Mouse (Mus musculus) heart, embryonic 10.5 days (tissue): ENCODE measurements around the gene Abhd6. TPM values are rescaled to one million over a fixed set of nuclear protein-coding genes. Genes with fewer than 3 reads are reported as not detected.

Source experiments
- DNase-seq: peaks from one replicate; pipeline ENCODE4 v3.0.0-alpha.2; 2017; ENCODE audit warnings: low spot score
- H3K27ac ChIP-seq: fragments of 300-500 bp; sonication (generic); 2 replicates; pipeline ENCODE4 v1.5.1; 2016; ENCODE audit warnings: mild to moderate bottlenecking
- H3K27me3 ChIP-seq: fragments of 300-500 bp; sonication (generic); 2 replicates; pipeline ENCODE4 v1.6.1; 2016; ENCODE audit warnings: mild to moderate bottlenecking; ENCODE audit not compliant: poor library complexity, insufficient read depth, severe bottlenecking
- H3K36me3 ChIP-seq: fragments of 300-500 bp; sonication (generic); 2 replicates; pipeline ENCODE4 v1.6.1; 2016; ENCODE audit warnings: mild to moderate bottlenecking, moderate library complexity
- H3K4me1 ChIP-seq: fragments of 300-500 bp; sonication (generic); 2 replicates; pipeline ENCODE4 v1.6.1; 2016; ENCODE audit warnings: mild to moderate bottlenecking
- H3K4me3 ChIP-seq: fragments of 300-500 bp; sonication (generic); 2 replicates; pipeline ENCODE4 v1.5.1; 2016; ENCODE audit warnings: mild to moderate bottlenecking, moderate library complexity
- H3K9me3 ChIP-seq: fragments of 300-500 bp; sonication (generic); 2 replicates; pipeline ENCODE4 v1.6.1; 2016; ENCODE audit warnings: mild to moderate bottlenecking, moderate library complexity
- WGBS: fragments of 180-500 bp; shearing (Covaris S2); methylation state at CpG from one replicate; pipeline ENCODE4 v1.1.7; 2016; 5-methylcytosine and 5-hydroxymethylcytosine counted together
- polyA plus RNA-seq: library from polyadenylated mRNA; unstranded; fragments of >200 nt; fragmentation: Nextera tagmentation; extraction: Ambion mirVana; gene quantifications from 2 replicates; pipeline ENCODE4 v1.2.1, GENCODE M21; 2016

The Abhd6 gene
- polyA plus RNA-seq = 9.2 and 16.0 TPM in 2 replicates

DNA sequence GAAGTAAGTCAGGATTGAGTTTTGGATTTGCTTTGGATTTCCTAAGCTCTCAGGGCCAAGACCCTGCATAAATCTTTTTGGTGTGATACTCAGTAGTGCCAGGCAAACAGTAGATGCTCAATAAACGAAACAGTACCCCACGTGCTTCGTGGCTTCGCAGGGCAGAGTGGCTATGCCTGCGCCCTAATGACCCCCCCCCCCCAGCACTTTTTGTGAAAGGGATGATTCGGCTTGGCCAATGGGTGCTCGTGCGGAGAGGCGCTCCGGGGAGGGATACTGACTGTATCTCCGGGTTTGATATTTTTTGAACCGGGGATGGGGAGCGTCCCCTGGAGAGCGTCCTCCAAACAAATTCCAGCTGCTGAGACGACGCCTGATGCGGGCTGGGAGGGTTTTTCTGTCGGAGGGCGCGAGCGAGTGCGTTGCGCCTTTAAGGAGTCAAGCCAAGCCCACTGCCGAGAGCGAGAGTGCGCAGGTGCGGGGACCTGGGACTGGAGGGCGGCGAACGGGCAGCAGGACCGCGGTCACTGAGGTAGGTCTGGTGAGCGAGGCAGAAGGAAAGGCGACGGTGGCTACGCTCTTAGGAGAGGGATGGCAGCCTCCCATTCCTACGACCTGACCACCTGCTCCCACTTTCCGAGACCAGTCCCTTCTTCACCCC, at the start of gene Abhd6:
Gene Abhd6, plus strand, starts transcription at position 471 of the 661 bp plus-strand sequence.
- peaks cover 44% of the 10 kb centered on the region for H3K27me3 ChIP-seq
- no peaks in the 10 kb centered on the region for H3K36me3 ChIP-seq
- no peaks in the 10 kb centered on the region for H3K9me3 ChIP-seq
- H3K27ac ChIP-seq = peak within 1 kb of the TSS; percentile 78
- peak; percentile 90 for DNase-seq
- peak within 1 kb of the TSS; percentile 73 for H3K4me3 ChIP-seq
- H3K4me1 ChIP-seq = peaks cover 16% of the 10 kb centered on the region; the same call in 1 of the 2 replicates
- 3% methylated on average over 38 of the region's 38 CpGs for WGBS

DNA sequence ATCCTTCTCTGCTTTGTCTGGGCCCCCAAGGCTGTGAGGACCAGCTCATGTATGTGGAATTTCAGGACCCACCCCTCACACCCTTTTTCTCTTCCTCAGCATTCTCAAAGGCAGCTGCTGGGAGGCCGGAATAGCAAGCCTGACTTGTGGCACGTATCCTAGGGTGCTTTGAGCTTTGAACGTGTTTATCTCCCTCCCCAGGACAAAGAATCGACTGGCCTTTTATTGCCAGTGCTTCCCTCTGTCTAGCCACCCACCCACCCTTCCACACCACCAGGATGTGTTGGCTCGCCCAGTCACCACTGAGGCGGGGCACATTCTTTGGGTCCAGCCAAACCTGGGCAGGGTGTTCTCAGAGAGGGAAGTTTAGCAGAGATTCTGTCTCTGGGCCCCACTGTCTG, 48.6 kb upstream of the Abhd6 start:
- no peak for DNase-seq
- Histone ChIP-seq H3K36me3 (peaks cover 26% of the 10 kb centered on the region), H3K9me3 (no peaks in the 10 kb centered on the region), H3K4me1 (peaks cover 58% of the 10 kb centered on the region), H3K27ac (peak overlapping the region; percentile 89), H3K4me3 (no peak overlapping the region), H3K27me3 (no peaks in the 10 kb centered on the region)
- WGBS = 22% methylated on average over 6 of the region's 6 CpGs

DNA sequence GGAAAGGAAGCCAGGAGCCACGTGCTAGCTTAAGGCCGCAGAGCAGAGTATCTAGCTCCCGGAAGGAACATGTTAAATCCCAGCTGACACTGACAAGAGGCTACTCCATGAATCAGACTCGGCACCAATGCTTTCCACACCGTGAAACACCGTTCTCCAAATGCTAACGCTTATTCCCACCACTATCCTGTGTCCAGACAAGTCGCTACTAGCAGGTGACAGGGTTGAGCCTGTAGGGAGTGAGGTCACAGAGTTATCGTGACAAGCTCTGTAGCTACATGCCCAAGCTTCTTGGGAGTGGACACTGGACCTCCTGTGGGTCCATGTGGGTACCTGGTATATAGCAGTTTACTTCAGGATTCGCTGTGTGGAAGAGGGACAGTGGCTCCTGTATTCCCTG, 46.3 kb upstream of the Abhd6 start:
- Histone ChIP-seq H3K4me1 (peaks cover 66% of the 10 kb centered on the region), H3K27ac (peak overlapping the region; percentile 18; the same call in 1 of the 2 replicates), H3K9me3 (no peaks in the 10 kb centered on the region), H3K4me3 (no peak overlapping the region), H3K27me3 (no peaks in the 10 kb centered on the region), H3K36me3 (peaks cover 3% of the 10 kb centered on the region; the same call in 1 of the 2 replicates)
- 70% methylated on average over 10 of the region's 10 CpGs for WGBS
- no peak for DNase-seq

DNA sequence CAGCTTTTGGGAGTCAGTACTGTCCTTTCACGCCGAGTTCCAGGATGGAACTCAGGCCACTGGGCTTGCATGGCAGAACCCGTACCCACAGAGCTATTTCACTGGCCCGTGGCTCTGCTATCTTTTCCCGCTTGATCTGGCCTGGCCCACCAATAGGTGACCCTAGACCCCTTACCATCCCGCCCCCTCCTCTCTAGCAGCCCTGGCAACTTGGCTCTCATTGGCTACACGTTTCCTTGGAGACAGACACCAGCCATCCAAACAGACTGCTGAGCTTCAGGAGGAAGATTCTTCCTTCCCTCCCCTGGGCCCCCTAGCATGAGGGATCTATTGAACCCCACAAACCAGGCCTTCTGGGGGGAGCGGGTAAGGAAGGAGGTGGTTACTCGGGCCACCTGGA, 45.7 kb upstream of the Abhd6 start, which contains the start of gene Gm45521:
Gene Gm45521, plus strand, starts transcription at position 240 of the 400 bp plus-strand sequence.
- no peak within 1 kb of the TSS for H3K4me3 ChIP-seq
- H3K9me3 ChIP-seq = no peaks in the 10 kb centered on the region
- H3K27ac ChIP-seq = peak within 1 kb of the TSS; percentile 63
- H3K36me3 ChIP-seq = no peaks in the 10 kb centered on the region
- no peak for DNase-seq
- 46% methylated on average over 9 of the region's 9 CpGs for WGBS
- H3K27me3 ChIP-seq = no peaks in the 10 kb centered on the region
- peaks cover 62% of the 10 kb centered on the region for H3K4me1 ChIP-seq

DNA sequence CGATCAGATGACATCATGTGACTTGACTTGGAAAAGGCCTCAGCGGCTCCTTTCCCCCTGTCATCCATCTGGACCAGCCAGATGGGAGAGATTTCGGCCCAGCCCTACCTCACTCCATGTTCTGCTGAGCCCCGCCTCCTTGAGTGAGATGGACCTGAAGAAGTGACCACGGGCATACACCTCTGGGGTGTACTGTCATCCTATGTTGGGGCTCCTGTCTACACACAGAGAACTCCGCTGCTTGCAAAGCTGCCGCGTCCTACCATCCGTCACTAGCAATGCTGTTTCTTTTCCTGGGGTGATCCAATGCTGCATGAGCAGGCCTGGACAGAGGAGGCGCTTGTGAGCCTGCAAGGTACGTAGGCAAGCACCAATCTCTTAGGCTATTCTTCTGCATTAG, 42.1 kb upstream of the Abhd6 start:
- no peak overlapping the region for H3K4me3 ChIP-seq
- no peak for DNase-seq
- no peaks in the 10 kb centered on the region for H3K36me3 ChIP-seq
- H3K4me1 ChIP-seq = peaks cover 31% of the 10 kb centered on the region
- no peak overlapping the region for H3K27ac ChIP-seq
- 52% methylated on average over 11 of the region's 11 CpGs for WGBS
- H3K27me3 ChIP-seq = no peaks in the 10 kb centered on the region
- no peaks in the 10 kb centered on the region for H3K9me3 ChIP-seq

DNA sequence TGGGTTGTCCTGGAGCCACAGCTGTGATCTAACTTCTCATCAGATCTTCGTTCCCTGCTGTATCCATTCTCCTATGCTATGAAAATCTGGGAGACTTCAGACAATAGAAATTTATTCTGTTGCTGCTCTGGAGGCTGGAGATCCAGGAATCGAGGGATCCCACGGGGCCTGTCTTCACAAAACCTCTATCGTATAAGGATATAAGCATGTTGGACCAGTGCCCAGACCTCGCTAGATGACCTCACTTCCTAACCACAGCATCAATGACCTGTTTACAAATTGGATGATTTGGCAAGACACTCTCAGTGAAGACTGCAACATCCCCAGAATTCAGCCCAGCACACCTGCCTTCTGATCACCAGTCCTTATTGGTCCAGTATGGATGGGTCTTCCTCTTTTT, 41.0 kb upstream of the Abhd6 start:
- no peaks in the 10 kb centered on the region for H3K9me3 ChIP-seq
- no peak for DNase-seq
- no peak overlapping the region for H3K27ac ChIP-seq
- peaks cover 23% of the 10 kb centered on the region for H3K4me1 ChIP-seq
- 65% methylated on average over 5 of the region's 5 CpGs for WGBS
- H3K27me3 ChIP-seq = no peaks in the 10 kb centered on the region
- no peaks in the 10 kb centered on the region for H3K36me3 ChIP-seq
- H3K4me3 ChIP-seq = no peak overlapping the region

DNA sequence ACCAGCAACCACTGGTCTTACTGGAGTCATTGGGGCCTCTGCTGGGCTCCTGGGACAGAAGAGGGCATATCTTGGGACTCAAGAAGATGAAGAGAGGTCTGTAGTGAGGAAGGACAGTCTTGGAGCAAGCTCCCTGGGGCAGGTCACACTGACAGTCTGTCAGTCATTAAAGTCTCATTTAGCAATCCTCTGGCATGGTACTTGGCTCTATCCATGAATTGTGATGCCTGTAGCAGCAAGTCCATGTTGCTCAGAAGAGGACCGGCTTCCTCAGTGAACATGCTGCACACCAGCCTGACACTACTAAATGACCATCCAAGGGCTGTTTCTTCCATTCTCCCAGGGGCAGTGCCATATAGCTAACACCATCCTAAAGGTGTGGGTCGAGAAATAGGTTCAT, 40.1 kb upstream of the Abhd6 start:
- Histone ChIP-seq H3K9me3 (no peaks in the 10 kb centered on the region), H3K36me3 (no peaks in the 10 kb centered on the region), H3K27ac (no peak overlapping the region), H3K27me3 (no peaks in the 10 kb centered on the region), H3K4me3 (no peak overlapping the region), H3K4me1 (peaks cover 14% of the 10 kb centered on the region)
- DNase-seq = no peak
- whole genome bisulfite sequencing = 73% methylated on average over 2 of the region's 2 CpGs

DNA sequence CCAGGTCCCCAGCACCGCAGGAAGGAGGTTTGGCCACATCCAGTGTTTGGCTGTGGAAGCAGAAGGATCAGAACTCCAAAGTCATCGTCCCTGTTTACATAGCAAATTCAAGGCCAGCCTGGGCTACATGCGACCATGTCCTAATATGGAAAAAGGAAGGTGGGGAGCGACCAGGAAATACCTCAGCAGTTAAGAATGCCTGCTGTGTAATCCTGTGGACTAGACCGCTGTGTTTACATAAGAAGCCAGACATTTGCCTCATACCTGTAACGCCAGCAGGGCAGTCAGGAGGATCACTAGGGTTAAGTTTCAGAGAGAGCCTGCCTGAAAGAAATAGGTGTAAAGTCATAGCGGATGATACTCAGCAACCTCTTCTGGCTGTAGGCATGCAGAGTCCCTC, 39.5 kb upstream of the Abhd6 start:
- H3K4me3 ChIP-seq = no peak overlapping the region
- 51% methylated on average over 7 of the region's 7 CpGs for WGBS
- H3K27ac ChIP-seq = no peak overlapping the region
- no peaks in the 10 kb centered on the region for H3K9me3 ChIP-seq
- peaks cover 12% of the 10 kb centered on the region; the same call in 1 of the 2 replicates for H3K4me1 ChIP-seq
- no peaks in the 10 kb centered on the region for H3K27me3 ChIP-seq
- no peak for DNase-seq
- H3K36me3 ChIP-seq = no peaks in the 10 kb centered on the region

DNA sequence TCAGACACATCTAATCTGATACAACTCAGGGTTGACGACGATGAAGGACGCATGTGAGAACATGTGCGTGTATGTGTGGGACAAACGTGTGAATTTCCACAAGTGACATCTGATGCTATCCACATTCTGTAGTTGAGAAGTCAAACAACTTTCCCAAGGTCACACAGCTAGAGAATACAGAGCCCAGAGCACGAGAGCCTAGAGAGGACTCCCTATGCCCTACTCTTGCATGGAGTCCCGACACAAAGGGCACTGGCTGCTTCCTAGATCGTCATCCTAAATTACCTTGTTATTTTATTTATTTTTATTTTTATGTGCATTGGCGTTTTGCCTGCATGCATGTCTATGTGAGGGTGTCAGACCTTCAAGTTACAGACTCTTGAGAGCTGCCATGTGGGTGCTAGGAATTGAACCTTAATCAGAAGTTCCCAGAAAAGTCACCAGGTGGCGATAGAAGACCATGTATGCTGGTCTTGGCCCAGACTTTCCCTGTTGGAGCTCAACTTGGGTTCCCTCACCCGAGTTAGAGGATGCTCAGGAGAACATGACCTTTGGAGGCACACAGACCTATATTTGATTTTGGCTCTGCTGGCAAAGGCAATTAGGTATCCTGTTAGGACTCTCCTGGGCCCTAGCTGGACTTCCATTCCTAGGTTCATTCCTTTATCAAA, 38.3 kb upstream of the Abhd6 start:
- WGBS = 52% methylated on average over 11 of the region's 11 CpGs

DNA sequence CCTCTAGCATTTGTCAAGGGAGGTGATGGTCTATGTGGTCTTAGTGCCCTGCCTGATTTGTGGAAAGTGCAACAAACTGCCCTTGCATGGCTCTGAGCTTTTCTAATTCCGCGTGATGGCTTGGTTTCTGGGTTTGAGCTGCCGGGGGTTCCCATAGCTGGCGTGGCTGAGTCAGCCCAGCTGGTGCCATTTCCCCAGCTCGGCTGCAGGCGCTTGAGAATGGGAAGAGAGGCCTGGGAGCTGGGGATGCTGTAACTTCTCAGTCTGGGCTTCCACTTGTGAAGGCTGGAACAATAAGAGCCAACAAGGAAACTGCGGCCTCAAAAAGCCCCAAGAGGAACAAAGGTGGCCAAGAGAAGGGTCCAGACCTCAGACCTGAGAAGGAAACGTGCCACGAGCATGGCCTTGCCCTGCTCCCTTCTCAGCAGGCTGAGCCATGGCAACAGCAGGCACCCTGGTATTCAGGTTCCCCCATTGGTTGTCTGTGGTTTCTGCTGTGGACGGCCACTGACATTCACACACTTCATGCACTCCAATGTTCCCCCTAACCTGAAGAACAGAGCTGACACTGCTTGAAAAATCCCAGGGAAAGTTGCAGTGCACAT, 30.7 kb upstream of the Abhd6 start:
- no peak overlapping the region for H3K27ac ChIP-seq
- WGBS = 66% methylated on average over 10 of the region's 10 CpGs
- no peak overlapping the region for H3K4me3 ChIP-seq
- no peaks in the 10 kb centered on the region for H3K9me3 ChIP-seq
- no peaks in the 10 kb centered on the region for H3K4me1 ChIP-seq
- DNase-seq = no peak
- no peaks in the 10 kb centered on the region for H3K36me3 ChIP-seq
- H3K27me3 ChIP-seq = no peaks in the 10 kb centered on the region

More for the DNA sequence above, 38.3 kb upstream of the Abhd6 start:
- Histone ChIP-seq H3K4me3 (no peak overlapping the region), H3K4me1 (peaks cover 7% of the 10 kb centered on the region; the same call in 1 of the 2 replicates), H3K27ac (no peak overlapping the region), H3K27me3 (no peaks in the 10 kb centered on the region), H3K36me3 (no peaks in the 10 kb centered on the region), H3K9me3 (no peaks in the 10 kb centered on the region)
- no peak for DNase-seq

DNA sequence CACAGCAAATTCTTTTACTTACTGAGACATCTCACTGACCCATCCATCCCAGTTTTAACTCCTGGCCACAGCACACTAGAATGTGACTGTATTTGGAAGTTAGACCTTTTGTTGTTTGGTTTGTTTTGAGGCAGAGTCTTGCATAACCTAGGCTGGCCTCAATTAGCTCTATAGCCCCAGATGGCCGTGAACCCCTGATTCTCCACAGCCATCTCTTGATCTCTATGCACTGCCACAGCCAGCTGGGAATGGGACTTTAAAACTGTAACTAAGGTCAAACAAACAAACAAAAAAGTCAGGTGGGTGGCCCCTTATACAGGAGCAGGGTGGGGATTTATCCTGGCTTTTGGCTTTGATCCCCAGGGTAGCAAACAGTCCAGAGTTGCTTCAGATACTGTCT, 28.1 kb upstream of the Abhd6 start:
- Histone ChIP-seq H3K36me3 (no peaks in the 10 kb centered on the region), H3K27me3 (no peaks in the 10 kb centered on the region), H3K27ac (no peak overlapping the region), H3K9me3 (no peaks in the 10 kb centered on the region), H3K4me3 (no peak overlapping the region), H3K4me1 (no peaks in the 10 kb centered on the region)
- DNase-seq = no peak
- 74% methylated on average over 1 of the region's 1 CpGs for WGBS

DNA sequence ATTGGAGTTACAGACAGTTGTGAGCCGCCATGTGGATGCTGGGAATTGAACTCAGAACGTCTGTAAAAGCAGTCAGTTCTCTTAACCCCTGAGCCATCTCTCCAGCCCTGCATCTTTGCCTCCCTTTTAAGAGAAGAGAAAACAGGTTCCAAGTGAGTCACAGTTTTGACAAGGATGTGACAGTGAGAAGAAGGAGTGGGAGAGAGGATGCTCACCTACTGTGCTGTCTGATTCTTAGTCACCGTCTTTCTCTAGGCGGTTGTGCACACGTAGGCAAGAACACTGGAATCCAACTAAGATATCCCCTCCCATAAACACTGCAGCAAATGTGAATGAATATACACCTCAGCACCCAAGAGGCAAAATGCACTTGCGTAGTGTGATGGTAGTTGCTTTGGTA, 27.5 kb upstream of the Abhd6 start:
- no peaks in the 10 kb centered on the region for H3K4me1 ChIP-seq
- no peak overlapping the region for H3K4me3 ChIP-seq
- no peak for DNase-seq
- H3K27me3 ChIP-seq = no peaks in the 10 kb centered on the region
- no peak overlapping the region for H3K27ac ChIP-seq
- WGBS = 83% methylated on average over 6 of the region's 6 CpGs
- no peaks in the 10 kb centered on the region for H3K9me3 ChIP-seq
- no peaks in the 10 kb centered on the region for H3K36me3 ChIP-seq

DNA sequence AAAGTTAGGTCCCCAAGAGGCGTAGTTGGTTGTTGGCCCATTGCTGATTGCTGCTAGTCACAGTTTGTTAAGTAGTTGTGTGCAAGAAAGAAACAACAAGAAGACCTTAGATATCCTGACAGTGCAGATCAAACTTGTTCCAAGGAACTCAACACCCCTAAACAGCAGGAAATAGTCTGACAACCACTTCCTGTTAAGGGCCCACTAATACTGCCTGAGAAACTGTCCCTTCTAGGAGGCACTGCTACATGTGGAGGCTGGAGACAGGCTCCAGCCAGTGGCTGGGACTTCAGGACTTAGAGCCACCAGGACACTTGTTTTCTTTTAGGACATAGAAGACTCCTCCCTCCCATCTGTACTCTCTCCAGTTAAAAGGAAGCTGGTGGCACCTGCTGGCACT, 25.2 kb upstream of the Abhd6 start:
- H3K36me3 ChIP-seq = no peaks in the 10 kb centered on the region
- H3K27me3 ChIP-seq = no peaks in the 10 kb centered on the region
- H3K4me3 ChIP-seq = no peak overlapping the region
- no peaks in the 10 kb centered on the region for H3K4me1 ChIP-seq
- DNase-seq = no peak
- WGBS = 90% methylated on average over 1 of the region's 1 CpGs
- H3K27ac ChIP-seq = no peak overlapping the region
- H3K9me3 ChIP-seq = no peaks in the 10 kb centered on the region
